Mouse (Mus musculus) forebrain, embryonic 12.5 days (tissue): ENCODE measurements around the gene Fam71f1. TPM values are rescaled to one million over a fixed set of nuclear protein-coding genes. Genes with fewer than 3 reads are reported as not detected.

Source experiments
- ATAC-seq: fragments of 200-750 bp; cut with Nextera tagmentation; 2 replicates; pipeline ENCODE4 v1.8.0; 2017; ENCODE audit warnings: moderate TSS enrichment; ENCODE audit not compliant: low FRiP score
- H3K27ac ChIP-seq: fragments of 300-500 bp; sonication (generic); 2 replicates; pipeline ENCODE4 v1.5.1; 2016; ENCODE audit warnings: mild to moderate bottlenecking
- H3K27me3 ChIP-seq: fragments of 300-500 bp; sonication (generic); 2 replicates; pipeline ENCODE4 v1.6.1; 2016; ENCODE audit warnings: mild to moderate bottlenecking
- H3K36me3 ChIP-seq: fragments of 300-500 bp; sonication (generic); replicated peaks from 2 replicates; pipeline ENCODE4 v1.6.1; 2016; ENCODE audit warnings: mild to moderate bottlenecking
- H3K4me1 ChIP-seq: fragments of 300-500 bp; sonication (generic); 2 replicates; pipeline ENCODE4 v1.6.1; 2016
- H3K4me2 ChIP-seq: fragments of 300-500 bp; sonication (generic); 2 replicates; pipeline ENCODE4 v1.6.1; 2016; ENCODE audit warnings: mild to moderate bottlenecking, moderate library complexity
- H3K4me3 ChIP-seq: fragments of 300-500 bp; sonication (generic); replicated peaks from 2 replicates; pipeline ENCODE4 v1.5.1; 2016; ENCODE audit warnings: mild to moderate bottlenecking
- H3K9ac ChIP-seq: fragments of 300-500 bp; sonication (generic); 2 replicates; pipeline ENCODE4 v1.6.1; 2016; ENCODE audit warnings: mild to moderate bottlenecking
- H3K9me3 ChIP-seq: fragments of 300-500 bp; sonication (generic); 2 replicates; pipeline ENCODE4 v1.6.1; 2016
- WGBS: fragments of 180-500 bp; shearing (Covaris S2); methylation state at CpG from one replicate; pipeline ENCODE4 v1.1.7; 2016; 5-methylcytosine and 5-hydroxymethylcytosine counted together
- polyA plus RNA-seq: library from polyadenylated mRNA; unstranded; fragments of >200 nt; fragmentation: Nextera tagmentation; extraction: Ambion mirVana; gene quantifications from 2 replicates; pipeline ENCODE4 v1.2.1, GENCODE M21; 2016

The Fam71f1 gene
- polyA plus RNA-seq, 1 experiment from 2014 or later, result not detected

DNA sequence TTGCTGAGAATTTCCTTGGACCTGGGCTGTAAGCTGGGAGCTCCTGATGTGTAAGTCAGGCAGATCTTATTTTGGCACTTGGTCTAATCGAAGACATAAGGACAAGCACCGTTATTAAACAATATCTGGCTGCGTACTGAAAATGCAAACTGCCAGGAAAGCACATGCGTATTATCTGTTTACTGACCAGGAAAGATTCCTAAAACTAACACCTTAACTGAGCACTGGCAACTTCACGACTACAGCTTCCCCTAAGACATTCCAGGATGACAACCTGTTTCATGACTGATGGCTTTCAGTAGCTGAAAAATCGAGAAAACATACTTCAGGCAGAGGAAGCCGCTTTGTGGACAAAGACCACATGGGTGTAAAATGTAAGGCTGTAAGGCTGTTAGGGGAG is 28.2 kb downstream of the Fam71f1 start:
- Histone ChIP-seq H3K36me3 (no peaks in the 10 kb centered on the region), H3K4me3 (peak overlapping the region; percentile 82), H3K4me2 (peak overlapping the region; percentile 77), H3K9me3 (no peaks in the 10 kb centered on the region), H3K4me1 (peaks cover 16% of the 10 kb centered on the region), H3K9ac (peak overlapping the region; percentile 74), H3K27me3 (no peaks in the 10 kb centered on the region), H3K27ac (peak overlapping the region; percentile 81)
- no peak for ATAC-seq
- 38% methylated on average over 7 of the region's 7 CpGs for WGBS

DNA sequence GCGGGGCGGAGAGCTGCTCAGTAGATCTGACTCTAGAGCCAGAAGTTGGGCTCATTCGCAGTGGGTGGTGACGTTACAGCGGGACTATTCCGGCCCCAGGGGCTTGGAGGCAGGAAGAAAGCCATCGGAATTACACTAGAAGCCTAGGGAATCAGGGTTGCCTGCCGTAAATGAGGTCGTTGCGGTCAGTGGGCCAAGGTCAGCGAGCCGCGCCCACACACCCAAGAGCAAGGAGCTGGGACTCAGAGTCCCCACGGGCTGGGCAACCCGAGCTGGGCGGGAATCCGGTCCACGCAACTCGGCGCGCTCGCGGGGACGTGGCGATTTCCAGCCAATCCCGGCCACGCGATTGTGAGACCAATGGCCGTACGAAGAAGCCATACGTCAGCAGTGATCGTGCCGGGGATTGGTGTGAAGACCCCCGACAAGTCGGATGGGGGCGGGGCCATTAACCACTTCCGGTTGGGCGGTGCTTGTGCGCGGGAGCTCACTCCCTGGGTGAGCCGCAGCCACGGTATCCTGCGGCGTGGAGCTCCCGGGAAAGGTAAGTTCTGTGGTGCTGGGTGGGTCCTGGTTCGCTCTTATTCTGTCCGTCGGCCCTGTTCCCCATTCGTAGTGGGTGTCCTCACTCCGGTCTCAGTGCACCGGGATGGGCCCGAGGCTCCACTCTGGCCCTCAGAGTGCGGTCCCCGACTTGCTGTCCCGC is 28.9 kb downstream of the Fam71f1 start, which contains the start of gene Calu:
Calu (plus strand) TSS at position 405 of the 706 bp plus-strand sequence.
- no peaks in the 10 kb centered on the region for H3K27me3 ChIP-seq
- peak within 1 kb of the TSS; percentile 77 for H3K4me2 ChIP-seq
- H3K4me1 ChIP-seq, result peaks cover 16% of the 10 kb centered on the region
- ATAC-seq, result peak; percentile 100
- no peaks in the 10 kb centered on the region for H3K36me3 ChIP-seq
- under 1% methylated on average over 55 of the region's 55 CpGs for WGBS
- no peaks in the 10 kb centered on the region for H3K9me3 ChIP-seq
- peak within 1 kb of the TSS; percentile 82 for H3K4me3 ChIP-seq
- peak within 1 kb of the TSS; percentile 81 for H3K27ac ChIP-seq
- H3K9ac ChIP-seq, result peak within 1 kb of the TSS; percentile 74

GRCm38 (mm10) chr6:29348371-29348724 is 29.4 kb downstream of the Fam71f1 start:
- Histone ChIP-seq H3K9ac (peak overlapping the region; percentile 74), H3K4me2 (peak overlapping the region; percentile 60), H3K4me3 (peak overlapping the region; percentile 82), H3K36me3 (no peaks in the 10 kb centered on the region), H3K4me1 (peaks cover 16% of the 10 kb centered on the region), H3K9me3 (no peaks in the 10 kb centered on the region), H3K27ac (peak overlapping the region; percentile 47; the same call in 1 of the 2 replicates), H3K27me3 (no peaks in the 10 kb centered on the region)
- WGBS, result under 1% methylated on average over 15 of the region's 15 CpGs
- no peak for ATAC-seq

DNA sequence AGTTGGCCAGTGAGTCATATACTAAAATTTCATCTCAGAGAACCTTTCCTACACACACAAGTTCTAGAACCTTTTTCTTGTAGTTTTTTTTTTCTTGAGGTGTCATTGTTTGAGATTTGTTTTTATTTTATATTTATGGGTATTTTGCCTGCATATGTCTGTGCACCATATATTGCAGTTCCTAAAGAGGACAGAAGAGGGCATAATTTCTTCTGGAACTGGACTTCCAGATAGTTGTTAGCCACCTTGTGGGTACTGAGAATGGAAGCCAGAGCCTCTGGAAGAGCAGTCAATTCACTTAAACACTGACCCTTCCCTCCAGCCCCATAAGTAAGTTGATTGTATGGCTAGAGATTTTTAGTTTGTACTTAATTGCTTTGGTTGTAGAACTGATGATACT is 32.7 kb downstream of the Fam71f1 start:
- no peak for ATAC-seq
- no peak overlapping the region for H3K4me2 ChIP-seq
- no peaks in the 10 kb centered on the region for H3K9me3 ChIP-seq
- peaks cover 3% of the 10 kb centered on the region; the same call in 1 of the 2 replicates for H3K36me3 ChIP-seq
- no peaks in the 10 kb centered on the region for H3K27me3 ChIP-seq
- no peak overlapping the region for H3K27ac ChIP-seq
- no peak overlapping the region for H3K4me3 ChIP-seq
- H3K4me1 ChIP-seq, result peaks cover 16% of the 10 kb centered on the region
- no peak overlapping the region for H3K9ac ChIP-seq

DNA sequence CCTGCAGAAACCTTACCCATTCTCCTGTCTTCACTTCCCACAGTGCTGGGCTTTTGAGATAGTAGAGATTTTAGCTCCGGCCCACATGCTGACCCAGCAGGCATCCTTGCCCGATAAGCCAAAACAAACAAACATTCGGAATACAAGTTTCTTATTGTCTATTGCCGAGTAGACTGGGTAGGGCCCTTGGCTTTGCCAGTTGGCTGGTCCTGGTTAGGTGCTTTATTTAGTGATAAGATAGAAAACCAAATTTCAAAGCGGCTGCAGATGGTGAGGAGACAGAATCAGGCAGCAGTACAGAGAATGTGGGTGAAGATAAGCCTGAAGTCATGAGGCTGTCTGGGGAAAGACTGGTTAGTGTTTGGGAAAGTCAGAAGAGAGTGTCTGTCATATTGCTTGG is 33.9 kb downstream of the Fam71f1 start:
- H3K4me3 ChIP-seq, result no peak overlapping the region
- no peak overlapping the region for H3K27ac ChIP-seq
- no peak for ATAC-seq
- peaks cover 13% of the 10 kb centered on the region; the same call in 1 of the 2 replicates for H3K36me3 ChIP-seq
- 61% methylated on average over 5 of the region's 5 CpGs for WGBS
- no peaks in the 10 kb centered on the region for H3K27me3 ChIP-seq
- no peaks in the 10 kb centered on the region for H3K9me3 ChIP-seq
- no peak overlapping the region for H3K9ac ChIP-seq
- no peak overlapping the region for H3K4me2 ChIP-seq
- peaks cover 11% of the 10 kb centered on the region for H3K4me1 ChIP-seq

- 94% methylated on average over 3 of the region's 3 CpGs for WGBS
- no peak for ATAC-seq
- Histone ChIP-seq H3K9ac (no peak overlapping the region), H3K4me1 (peaks cover 11% of the 10 kb centered on the region; the same call in 1 of the 2 replicates), H3K4me3 (no peak overlapping the region), H3K9me3 (no peaks in the 10 kb centered on the region), H3K27ac (no peak overlapping the region), H3K4me2 (no peak overlapping the region), H3K27me3 (no peaks in the 10 kb centered on the region), H3K36me3 (peaks cover 38% of the 10 kb centered on the region)
Observed at GRCm38 (mm10) chr6:29359386-29359785, 40.4 kb downstream of the Fam71f1 start.

- Histone ChIP-seq H3K9ac (no peak overlapping the region), H3K4me1 (peaks cover 11% of the 10 kb centered on the region; the same call in 1 of the 2 replicates), H3K4me2 (no peak overlapping the region), H3K4me3 (no peak overlapping the region), H3K27ac (no peak overlapping the region), H3K27me3 (no peaks in the 10 kb centered on the region), H3K36me3 (peaks cover 38% of the 10 kb centered on the region), H3K9me3 (no peaks in the 10 kb centered on the region)
- ATAC-seq, result no peak
- WGBS, result 92% methylated on average over 6 of the region's 6 CpGs
Observed at GRCm38 (mm10) chr6:29360211-29360610, 41.3 kb downstream of the Fam71f1 start.

DNA sequence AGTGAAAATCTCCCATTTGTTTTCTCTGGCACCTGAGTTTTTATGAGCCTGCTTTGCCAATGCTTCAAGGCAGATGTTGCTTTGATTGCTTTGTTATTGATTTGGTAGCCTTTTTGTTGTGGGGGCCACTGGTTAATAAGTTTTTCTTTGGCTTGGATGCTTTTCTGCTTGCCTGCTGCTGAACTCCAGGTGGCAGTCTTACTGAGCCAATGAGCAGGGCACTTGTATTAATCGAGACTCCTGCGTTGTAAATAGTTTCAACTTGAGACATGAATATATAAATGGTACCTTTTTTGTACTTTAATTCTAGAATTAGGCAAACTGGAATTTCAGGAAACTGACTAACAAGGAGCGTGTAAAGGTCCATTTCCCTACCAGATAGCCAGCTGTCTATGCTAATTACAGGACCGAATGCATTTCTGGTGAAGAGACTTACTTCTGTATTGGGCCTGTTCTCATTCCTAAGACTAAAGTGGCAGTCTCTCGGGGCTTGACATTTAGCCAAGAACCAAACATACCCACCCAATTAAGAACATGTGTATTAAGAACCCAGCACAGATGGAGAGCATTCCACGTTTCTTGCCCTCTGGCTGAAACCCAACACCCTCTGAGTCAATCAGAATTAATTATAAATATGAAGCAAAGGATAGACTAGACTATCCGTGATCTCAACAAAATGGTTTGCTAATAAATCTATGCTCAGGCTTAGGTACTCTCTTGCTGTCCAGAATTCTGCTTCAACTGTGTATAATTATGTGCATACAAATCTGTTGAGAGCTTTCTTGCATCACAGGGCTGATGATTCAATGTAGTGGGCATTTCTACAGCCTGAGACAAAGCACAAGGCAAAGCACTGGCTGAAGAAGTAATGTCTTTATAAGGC is 43.5 kb downstream of the Fam71f1 start:
- Histone ChIP-seq H3K9me3 (no peaks in the 10 kb centered on the region), H3K4me2 (no peak overlapping the region), H3K9ac (no peak overlapping the region), H3K36me3 (peaks cover 47% of the 10 kb centered on the region), H3K4me1 (peaks cover 11% of the 10 kb centered on the region; the same call in 1 of the 2 replicates), H3K4me3 (no peak overlapping the region), H3K27me3 (no peaks in the 10 kb centered on the region), H3K27ac (peak overlapping the region; percentile 61)
- no peak for ATAC-seq
- WGBS, result 54% methylated on average over 7 of the region's 7 CpGs

- Histone ChIP-seq H3K27me3 (no peaks in the 10 kb centered on the region), H3K4me1 (peaks cover 11% of the 10 kb centered on the region; the same call in 1 of the 2 replicates), H3K36me3 (peaks cover 45% of the 10 kb centered on the region), H3K9me3 (no peaks in the 10 kb centered on the region), H3K9ac (no peak overlapping the region), H3K4me3 (no peak overlapping the region), H3K4me2 (no peak overlapping the region), H3K27ac (peak overlapping the region; percentile 61)
- WGBS, result 86% methylated on average over 3 of the region's 3 CpGs
- ATAC-seq, result no peak
Observed at GRCm38 (mm10) chr6:29363129-29363515, 44.2 kb downstream of the Fam71f1 start.

- peaks cover 40% of the 10 kb centered on the region for H3K36me3 ChIP-seq
- peaks cover 11% of the 10 kb centered on the region; the same call in 1 of the 2 replicates for H3K4me1 ChIP-seq
- H3K27me3 ChIP-seq, result no peaks in the 10 kb centered on the region
- ATAC-seq, result no peak
- no peaks in the 10 kb centered on the region for H3K9me3 ChIP-seq
- H3K4me3 ChIP-seq, result no peak overlapping the region
- 83% methylated on average over 1 of the region's 1 CpGs for WGBS
- no peak overlapping the region for H3K27ac ChIP-seq
- no peak overlapping the region for H3K4me2 ChIP-seq
- H3K9ac ChIP-seq, result no peak overlapping the region
Observed at GRCm38 (mm10) chr6:29365277-29365676, 46.3 kb downstream of the Fam71f1 start.

DNA sequence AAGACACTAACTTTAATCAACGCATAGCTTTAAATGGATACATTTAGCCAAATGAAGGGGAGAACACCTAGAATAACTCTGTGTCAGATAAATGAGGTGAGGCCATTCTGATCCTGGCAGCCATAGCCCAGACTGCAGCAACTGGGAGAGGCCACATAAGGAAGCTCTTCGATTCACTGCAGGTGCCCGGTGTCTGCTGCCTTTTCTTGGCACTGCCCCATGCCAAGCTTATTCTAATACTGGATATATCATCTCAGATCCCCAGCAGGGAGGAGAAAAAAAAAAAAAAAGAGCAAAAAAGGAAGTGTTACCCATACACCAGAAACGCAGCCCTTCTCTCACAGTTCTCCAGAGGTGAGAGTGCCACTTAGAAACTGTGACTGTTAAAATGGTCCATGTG is 58.4 kb downstream of the Fam71f1 start:
- H3K4me1 ChIP-seq, result no peaks in the 10 kb centered on the region
- H3K27ac ChIP-seq, result no peak overlapping the region
- H3K9me3 ChIP-seq, result no peaks in the 10 kb centered on the region
- no peaks in the 10 kb centered on the region for H3K27me3 ChIP-seq
- no peak overlapping the region for H3K4me3 ChIP-seq
- no peak overlapping the region for H3K4me2 ChIP-seq
- no peak for ATAC-seq
- no peak overlapping the region for H3K9ac ChIP-seq
- peaks cover 58% of the 10 kb centered on the region for H3K36me3 ChIP-seq
- 97% methylated on average over 4 of the region's 4 CpGs for WGBS

DNA sequence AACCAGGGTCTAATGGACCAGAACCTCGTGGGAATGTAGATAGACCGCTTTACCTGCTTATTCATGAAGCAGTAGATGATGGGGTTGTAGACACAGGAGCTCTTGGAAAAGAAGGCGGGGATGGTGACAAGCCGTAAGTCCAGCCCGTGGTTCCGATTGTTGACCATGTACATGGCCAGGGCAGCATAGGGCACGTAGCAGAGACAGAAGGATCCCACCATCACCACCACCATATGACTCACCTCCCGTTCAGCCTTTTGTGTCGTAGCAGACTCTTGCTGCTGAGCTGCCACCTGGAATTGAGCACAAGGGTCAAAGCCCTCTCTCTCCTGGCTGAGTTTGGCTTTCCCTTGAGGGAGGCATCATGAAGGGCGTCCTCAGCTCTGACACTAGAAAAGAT is 59.7 kb downstream of the Fam71f1 start:
- no peaks in the 10 kb centered on the region for H3K4me1 ChIP-seq
- 91% methylated on average over 10 of the region's 10 CpGs for WGBS

More for the DNA sequence above, 59.7 kb downstream of the Fam71f1 start:
- Histone ChIP-seq H3K9me3 (no peaks in the 10 kb centered on the region), H3K36me3 (peaks cover 45% of the 10 kb centered on the region), H3K27ac (no peak overlapping the region), H3K9ac (no peak overlapping the region), H3K4me2 (no peak overlapping the region), H3K27me3 (no peaks in the 10 kb centered on the region), H3K4me3 (no peak overlapping the region)
- ATAC-seq, result no peak
